Mouse (Mus musculus) cerebellum, postnatal 36 days (tissue): ENCODE data around the gene Srrt.

Experiments
- DNase-seq, 2 experiments: peaks; one replicate each; pipeline ENCODE4 v3.0.0; 2021 to 2022; ENCODE audit warnings: mixed read lengths in 2 of 2

The Srrt gene

GRCm38 (mm10) chr5:137337190-137337589 lies 29.7 kb upstream of the Srrt start:
- no peak for DNase-seq

DNA sequence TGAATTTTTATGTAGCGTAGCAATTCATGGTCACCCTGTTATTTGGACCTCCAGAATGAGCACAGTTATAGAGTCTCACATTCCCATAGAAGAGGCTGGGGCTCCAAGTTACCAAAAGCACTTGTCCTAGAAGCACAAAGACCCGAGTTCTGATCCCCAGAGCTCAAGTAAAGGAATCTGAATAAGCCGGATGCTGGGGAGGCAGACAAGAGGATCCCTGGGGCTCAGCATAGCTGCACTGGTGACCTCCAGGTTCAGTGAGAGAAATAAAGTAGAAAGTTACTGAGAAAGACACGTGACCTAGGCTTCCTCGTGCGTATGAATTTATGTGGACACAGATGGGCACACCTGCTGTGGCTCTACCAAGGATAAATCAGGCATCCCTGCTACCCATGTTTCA lies 27.6 kb upstream of the Srrt start:
- no peak for DNase-seq

DNA sequence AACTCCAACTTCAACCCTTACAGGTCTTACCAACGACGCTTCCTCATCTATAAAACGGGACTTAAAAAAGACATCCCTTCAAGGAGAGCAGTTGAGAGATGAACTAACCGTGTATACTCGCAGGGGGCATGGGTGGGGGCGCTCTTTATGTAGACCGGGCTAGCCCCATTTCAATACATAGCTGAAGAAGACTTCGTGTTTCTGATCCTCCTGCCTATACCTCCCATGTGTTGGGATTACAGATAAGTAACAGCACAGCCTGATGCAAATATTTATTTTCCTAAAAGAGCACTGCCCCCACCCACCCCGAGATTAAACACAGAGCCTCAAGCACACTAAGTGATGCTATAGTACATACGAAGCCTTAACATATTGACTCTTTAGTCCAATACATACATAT lies 26.8 kb upstream of the Srrt start:
- no peak for DNase-seq

GRCm38 (mm10) chr5:137333512-137334174 lies 26.2 kb upstream of the Srrt start, which contains the start of gene Slc12a9:
Gene Slc12a9, minus strand, starts transcription at chr5:137333597.
- peak; percentile 91 to 93 for DNase-seq

GRCm38 (mm10) chr5:137332857-137333511 lies 25.5 kb upstream of the Srrt start:
- no peak for DNase-seq

DNA sequence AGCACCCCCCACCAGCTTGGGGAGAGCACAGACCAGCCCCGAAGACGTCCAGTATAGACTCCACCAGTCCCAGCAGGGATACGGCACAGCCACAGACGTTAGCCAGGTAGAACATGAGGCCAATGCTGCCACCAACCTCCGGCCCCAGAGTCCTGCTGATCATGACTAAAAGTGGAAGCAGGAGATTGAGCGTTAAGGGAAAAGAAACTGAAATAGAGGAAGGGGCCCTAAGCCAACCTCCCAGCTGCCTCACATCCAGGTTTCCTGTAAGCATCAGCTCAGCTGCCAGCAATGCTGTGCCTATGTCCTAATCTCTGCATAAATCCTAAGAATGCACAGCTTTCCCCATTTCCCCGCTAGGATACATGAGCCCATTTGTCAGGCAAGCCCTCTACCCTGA lies 23.4 kb upstream of the Srrt start:
- DNase-seq, result no peak

- DNase-seq, result no peak
Measured at GRCm38 (mm10) chr5:137320996-137321395, 13.5 kb upstream of the Srrt start.

GRCm38 (mm10) chr5:137318570-137318969 lies 11.1 kb upstream of the Srrt start:
- no peak for DNase-seq

DNA sequence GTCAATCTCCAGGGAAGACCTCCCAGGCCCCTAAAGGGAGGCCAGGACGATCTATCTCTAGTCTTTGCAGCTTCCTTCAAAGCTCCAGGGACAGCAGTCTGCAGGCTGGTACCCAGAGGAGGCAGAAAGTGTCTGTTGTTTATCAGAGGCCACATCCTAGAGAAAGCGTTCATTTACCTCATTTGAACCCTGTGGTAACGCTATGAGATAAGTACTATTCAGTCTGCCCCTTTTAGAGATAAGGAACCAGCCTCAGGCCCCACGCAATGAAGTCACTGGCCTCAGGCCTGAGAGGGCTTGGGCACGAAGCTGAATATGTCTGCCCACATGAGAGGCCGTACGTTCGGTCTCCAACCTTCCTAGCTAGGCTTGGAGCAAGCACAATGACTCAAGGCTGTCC lies 9.9 kb upstream of the Srrt start:
- DNase-seq, result no peak

DNA sequence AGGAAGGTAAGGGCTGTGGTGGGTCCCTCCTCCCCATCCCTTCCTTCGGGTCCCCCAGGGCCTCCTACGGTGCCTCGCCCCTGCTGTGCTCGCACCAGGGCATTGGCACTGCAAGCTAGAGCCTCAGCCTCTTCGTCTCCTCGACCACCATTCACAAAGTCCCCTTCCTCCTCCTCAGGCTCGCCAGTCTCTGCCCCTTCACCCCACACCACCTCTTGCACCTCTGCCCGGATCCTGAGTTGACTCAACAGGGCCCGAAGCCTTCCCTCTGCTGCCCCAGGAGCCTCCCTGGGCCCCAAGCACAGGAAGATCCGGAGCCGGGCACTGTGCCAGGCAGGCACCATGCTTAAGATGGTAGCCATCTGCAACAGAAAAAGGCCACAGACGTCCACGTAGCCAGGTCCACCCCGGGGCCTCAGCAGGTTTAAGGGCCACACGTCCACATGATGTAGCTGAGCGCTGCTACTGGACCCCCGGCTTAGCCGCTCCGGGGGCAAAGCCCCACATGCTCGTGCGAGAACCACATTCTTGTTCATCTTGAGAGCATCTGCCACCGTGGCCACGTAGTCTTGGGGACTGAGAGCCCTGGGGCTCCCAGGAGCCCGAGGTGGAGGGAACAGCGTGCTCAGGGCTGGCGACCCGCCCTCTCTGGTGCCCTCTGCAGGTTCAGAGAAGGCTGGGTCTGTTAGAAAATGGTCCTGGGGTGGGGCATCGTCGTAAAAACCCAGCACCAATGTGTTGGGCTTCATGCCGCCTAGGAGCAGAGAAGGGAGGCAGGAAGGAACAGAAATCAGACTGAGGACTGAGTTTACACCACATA lies 7.8 kb upstream of the Srrt start:
- DNase-seq, result peak; percentile 40 to 53

- no peak for DNase-seq
Measured at GRCm38 (mm10) chr5:137314193-137315083, 7.0 kb upstream of the Srrt start, which contains the start of gene Trip6. Gene Trip6, minus strand, starts transcription at chr5:137314404.

DNA sequence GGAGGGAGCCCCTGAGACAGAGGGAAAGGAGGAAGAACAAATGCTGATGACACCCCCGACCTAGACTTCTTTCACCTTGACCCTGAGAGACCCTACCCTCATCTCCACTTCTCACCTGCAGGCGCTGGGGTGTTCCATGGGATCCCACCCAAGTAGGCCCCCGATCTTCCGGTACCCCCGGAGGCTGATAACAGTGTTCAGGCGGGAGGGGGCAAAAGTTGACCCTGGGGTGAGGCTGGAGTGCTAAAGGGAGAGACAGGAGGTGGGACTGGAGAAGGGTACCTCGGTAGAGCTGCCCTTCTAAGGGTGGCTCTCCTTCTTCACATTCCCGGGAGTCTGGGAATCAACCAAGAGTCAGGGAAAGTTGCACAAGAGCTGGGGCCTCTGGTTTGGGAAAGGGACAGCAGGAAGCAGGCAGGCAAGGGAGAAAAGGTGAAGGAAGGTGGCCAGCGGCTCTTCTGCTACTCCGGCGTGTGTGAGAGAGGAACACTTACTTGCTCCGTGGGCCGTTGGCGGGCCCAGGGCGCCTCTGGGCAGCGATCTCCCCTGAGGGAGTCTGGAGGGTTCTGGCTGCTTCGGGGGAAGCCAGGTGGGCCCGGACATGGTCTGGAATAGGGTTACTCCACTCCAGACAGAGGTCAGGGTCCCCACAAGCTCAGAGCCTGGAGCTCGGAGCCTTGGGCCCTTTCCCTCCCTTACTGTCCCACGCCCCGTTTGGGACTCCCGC lies 6.2 kb upstream of the Srrt start:
- DNase-seq, result no peak

DNA sequence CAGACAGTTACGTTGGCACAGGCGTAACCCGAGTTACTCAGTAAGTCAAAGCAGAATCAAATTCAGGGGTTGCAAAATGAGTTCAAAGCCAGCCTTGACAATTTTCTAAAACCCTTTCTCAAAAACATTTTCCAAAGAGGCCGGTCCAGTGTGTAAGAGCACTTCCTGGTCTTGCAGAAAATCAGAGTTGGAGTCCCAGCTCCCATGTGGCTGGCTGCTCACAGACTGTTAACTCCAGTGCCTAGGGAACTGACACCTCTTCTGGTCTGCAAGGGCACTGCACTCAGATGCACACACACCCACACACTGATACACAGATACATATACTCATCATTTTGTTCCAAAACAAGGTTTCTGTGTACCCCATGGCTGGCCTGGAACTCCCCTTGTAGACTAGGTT lies 882 bp upstream of the Srrt start:
- no peak for DNase-seq

DNA sequence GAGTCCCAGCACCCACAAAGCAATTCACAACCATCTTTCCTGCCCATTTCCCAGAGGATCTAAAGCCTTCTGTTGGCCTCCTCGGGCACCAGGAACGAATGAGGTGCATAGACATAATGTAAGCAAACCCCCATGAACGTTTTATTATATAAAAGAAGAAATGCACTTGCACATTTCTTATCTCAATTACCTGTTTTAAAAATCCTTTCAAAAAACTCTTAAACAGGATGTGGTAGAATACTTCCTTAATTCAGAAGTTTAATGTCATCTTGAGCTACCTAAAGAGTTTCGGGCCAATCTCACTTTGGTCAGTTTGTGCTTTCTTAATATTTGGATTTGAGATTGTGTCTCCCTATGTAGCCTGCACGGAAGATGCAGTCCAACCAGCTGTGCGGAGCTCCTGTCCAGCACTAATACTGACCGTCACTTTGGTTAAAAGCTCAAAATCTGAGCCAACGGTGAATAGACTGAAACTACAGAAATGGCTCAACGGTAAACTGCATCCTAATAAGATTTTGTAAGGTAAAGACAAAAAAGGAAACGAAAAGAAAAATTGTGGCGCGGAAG lies 952 bp downstream of the Srrt start:
- DNase-seq, result no peak

DNA sequence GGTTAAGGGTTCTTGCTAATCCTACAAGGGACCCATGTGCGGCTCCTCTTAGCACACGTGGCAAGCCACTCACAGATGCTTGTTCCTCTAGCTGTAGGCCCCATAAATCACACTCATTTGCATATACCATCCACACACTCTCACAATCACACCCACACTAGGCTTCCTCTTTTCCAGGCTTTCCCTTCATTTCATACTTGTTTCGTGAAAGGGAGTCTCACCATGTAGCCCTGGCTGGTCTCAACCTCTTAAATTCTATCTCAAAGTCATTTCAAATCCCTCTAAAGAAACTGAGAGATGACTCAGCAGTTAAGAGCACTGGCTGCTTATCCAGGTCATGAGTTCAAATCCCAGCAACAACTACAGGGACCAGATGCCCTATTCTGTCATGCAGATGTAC lies 1.7 kb downstream of the Srrt start:
- no peak for DNase-seq

DNA sequence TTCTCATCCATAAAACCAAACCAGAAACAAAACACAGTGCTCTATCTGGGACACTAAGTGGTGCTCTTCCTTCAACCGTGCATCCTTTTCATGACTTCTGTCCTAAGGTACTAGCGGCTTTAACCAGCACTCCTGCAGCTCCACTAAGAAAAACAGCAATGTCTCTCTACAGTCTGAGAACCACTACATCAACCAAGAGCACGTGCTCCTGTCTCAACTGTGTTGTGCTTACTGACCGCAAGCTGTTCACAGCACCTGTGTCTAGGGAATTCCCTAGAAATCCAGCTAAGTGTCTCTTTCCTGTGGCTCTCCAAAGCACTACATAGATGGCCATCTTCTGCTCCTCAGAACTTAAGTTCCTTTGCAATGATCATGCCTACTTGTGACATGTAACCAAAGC lies 2.7 kb downstream of the Srrt start:
- no peak for DNase-seq

- no peak for DNase-seq
Measured at GRCm38 (mm10) chr5:137304165-137304564, 3.3 kb downstream of the Srrt start.

GRCm38 (mm10) chr5:137303609-137304008 lies 3.9 kb downstream of the Srrt start:
- DNase-seq, result no peak

DNA sequence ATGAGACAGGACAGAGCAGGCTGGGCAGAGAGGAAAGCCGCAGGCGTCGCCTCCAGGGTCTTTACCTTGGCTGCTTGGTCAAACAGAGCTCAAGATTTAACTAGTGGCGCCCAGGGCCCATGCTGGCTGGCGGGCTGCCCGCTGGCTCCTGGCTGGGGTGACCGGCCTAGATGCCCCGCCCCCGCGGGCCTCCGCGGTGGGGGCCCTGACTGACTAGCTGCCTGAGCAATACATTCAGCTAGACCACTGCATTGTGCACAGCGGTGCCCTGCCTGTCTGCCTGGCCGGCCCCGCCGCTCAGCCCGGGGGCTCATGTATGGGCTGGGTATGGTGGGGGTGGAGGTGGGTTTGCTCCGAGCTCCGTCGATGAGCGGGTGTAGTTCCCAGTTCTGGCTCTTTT lies 6.2 kb downstream of the Srrt start:
- peak in 1 of 2 experiments; percentile 51 for DNase-seq

- DNase-seq, result no peak
Measured at GRCm38 (mm10) chr5:137299240-137299639, 8.2 kb downstream of the Srrt start.

- DNase-seq, result no peak
Measured at GRCm38 (mm10) chr5:137297126-137297525, 10.3 kb downstream of the Srrt start.

GRCm38 (mm10) chr5:137295712-137296111 lies 11.8 kb downstream of the Srrt start:
- no peak for DNase-seq
